Mouse (Mus musculus) thymus, adult 2 months (tissue): ENCODE measurements at regions not wholly inside any gene's neighbourhood (a gene's known extent, or its start where the extent isn't known, plus 50 kb on each side); places are given as distances from the start of the nearest gene placed in this dataset.

Source experiments
- DNase-seq: peaks from one replicate; pipeline ENCODE4 v3.0.0; 2021
- H3K27ac ChIP-seq: fragments of 200-500 bp; 2 replicates; pipeline ENCODE4 v1.5.1; 2012; ENCODE audit warnings: low read length, control low read depth; ENCODE audit not compliant: control insufficient read depth, insufficient read depth
- H3K27me3 ChIP-seq: fragments of 200-500 bp; 2 replicates; pipeline ENCODE4 v1.6.1; 2012; ENCODE audit warnings: mild to moderate bottlenecking, low read length, moderate library complexity, mixed read lengths; ENCODE audit not compliant: control insufficient read depth, insufficient read depth
- H3K36me3 ChIP-seq: fragments of 200-500 bp; 2 replicates; pipeline ENCODE4 v1.6.1; 2012; ENCODE audit warnings: mild to moderate bottlenecking, low read length, moderate library complexity; ENCODE audit not compliant: control insufficient read depth, insufficient read depth
- H3K4me1 ChIP-seq: fragments of 200-500 bp; replicated peaks from 2 replicates; pipeline ENCODE4 v1.6.1; 2012; ENCODE audit warnings: low read length; ENCODE audit not compliant: control insufficient read depth, insufficient read depth
- H3K4me3 ChIP-seq: fragments of 200-500 bp; 2 replicates; pipeline ENCODE4 v1.5.1; 2012; ENCODE audit warnings: mild to moderate bottlenecking, low read length, control low read depth, moderate library complexity; ENCODE audit not compliant: control insufficient read depth, insufficient read depth
- CTCF ChIP-seq: fragments of 200-500 bp; IDR thresholded peaks from 2 replicates; pipeline ENCODE4 v1.5.1; 2012; ENCODE audit warnings: mild to moderate bottlenecking, control low read depth, low read length, moderate library complexity, borderline replicate concordance; ENCODE audit not compliant: control insufficient read depth, poor library complexity, insufficient read depth; ENCODE audit errors: extremely low read depth
- POLR2A ChIP-seq: fragments of 200-500 bp; IDR thresholded peaks from 2 replicates; pipeline ENCODE4 v1.6.1; 2012; ENCODE audit warnings: mild to moderate bottlenecking, low read length, control low read depth, moderate library complexity; ENCODE audit not compliant: control insufficient read depth, poor library complexity, insufficient read depth; ENCODE audit errors: extremely low read depth
- WGBS: fragments of 180-500 bp; shearing (Covaris S2); methylation state at CpG from one replicate; pipeline ENCODE4 v1.1.7; 2018; 5-methylcytosine and 5-hydroxymethylcytosine counted together

- 69% methylated on average over 1 of the region's 1 CpGs for whole genome bisulfite sequencing
- TF ChIP-seq POLR2A = no peak
- TF ChIP-seq CTCF = no peak
Measured at GRCm38 (mm10) chr15:27238301-27238700, 228.2 kb upstream of the Ank start.

GRCm38 (mm10) chr15:27246302-27246701, 220.2 kb upstream of the Ank start:
- Histone ChIP-seq H3K4me1 (no peaks in the 10 kb centered on the region), H3K4me3 (no peak overlapping the region), H3K27ac (no peak overlapping the region), H3K36me3 (no peaks in the 10 kb centered on the region), H3K27me3 (no peaks in the 10 kb centered on the region)
- TF ChIP-seq POLR2A = no peak
- no peak for TF ChIP-seq CTCF
- DNase-seq = no peak
- 51% methylated on average over 3 of the region's 3 CpGs for WGBS

More at GRCm38 (mm10) chr15:27238301-27238700, 228.2 kb upstream of the Ank start:
- H3K4me1 ChIP-seq = no peaks in the 10 kb centered on the region
- no peaks in the 10 kb centered on the region for H3K27me3 ChIP-seq
- no peak for DNase-seq
- H3K27ac ChIP-seq = no peak overlapping the region
- no peaks in the 10 kb centered on the region for H3K36me3 ChIP-seq
- H3K4me3 ChIP-seq = no peak overlapping the region

GRCm38 (mm10) chr15:27258984-27259853, 207.3 kb upstream of the Ank start:
- Histone ChIP-seq H3K27me3 (no peaks in the 10 kb centered on the region), H3K27ac (no peak overlapping the region), H3K36me3 (no peaks in the 10 kb centered on the region), H3K4me1 (no peaks in the 10 kb centered on the region), H3K4me3 (no peak overlapping the region)
- 77% methylated on average over 6 of the region's 6 CpGs for WGBS
- TF ChIP-seq CTCF = no peak
- TF ChIP-seq POLR2A = no peak
- DNase-seq = no peak

GRCm38 (mm10) chr15:27259854-27260191, 206.7 kb upstream of the Ank start:
- TF ChIP-seq POLR2A (no peak), CTCF (no peak)
- DNase-seq = no peak
- Histone ChIP-seq H3K27me3 (no peaks in the 10 kb centered on the region), H3K27ac (no peak overlapping the region), H3K4me3 (no peak overlapping the region), H3K36me3 (no peaks in the 10 kb centered on the region), H3K4me1 (no peaks in the 10 kb centered on the region)
- WGBS = 83% methylated on average over 2 of the region's 2 CpGs

GRCm38 (mm10) chr15:27270203-27270602, 196.3 kb upstream of the Ank start:
- no peak overlapping the region for H3K4me3 ChIP-seq
- H3K27me3 ChIP-seq = no peaks in the 10 kb centered on the region
- no peaks in the 10 kb centered on the region for H3K4me1 ChIP-seq
- no peaks in the 10 kb centered on the region for H3K36me3 ChIP-seq
- TF ChIP-seq CTCF = no peak
- no peak for TF ChIP-seq POLR2A
- no peak for DNase-seq
- no peak overlapping the region for H3K27ac ChIP-seq
- 98% methylated on average over 2 of the region's 2 CpGs for WGBS

GRCm38 (mm10) chr15:27282279-27282678, 184.2 kb upstream of the Ank start:
- no peak overlapping the region for H3K27ac ChIP-seq
- H3K4me1 ChIP-seq = no peaks in the 10 kb centered on the region
- TF ChIP-seq POLR2A = no peak
- no peak for TF ChIP-seq CTCF
- 91% methylated on average over 1 of the region's 1 CpGs for WGBS
- H3K27me3 ChIP-seq = no peaks in the 10 kb centered on the region
- H3K4me3 ChIP-seq = no peak overlapping the region
- peak; percentile 2 for DNase-seq
- H3K36me3 ChIP-seq = no peaks in the 10 kb centered on the region
